Mouse (Mus musculus) neural tube, embryonic 15.5 days (tissue): Measurements from ENCODE around the gene Cdca8. TPM values are rescaled to one million over a fixed set of nuclear protein-coding genes. Genes with fewer than 3 reads are reported as not detected.

Source experiments
- ATAC-seq: fragments of 200-750 bp; cut with Nextera tagmentation; 2 replicates; pipeline ENCODE4 v1.8.0; 2017; ENCODE audit warnings: mild to moderate bottlenecking, moderate TSS enrichment, moderate library complexity; ENCODE audit not compliant: low FRiP score
- H3K27ac ChIP-seq: fragments of 300-500 bp; sonication (generic); replicated peaks from 2 replicates; pipeline ENCODE4 v1.5.1; 2015; ENCODE audit warnings: mild to moderate bottlenecking, inconsistent platforms
- H3K27me3 ChIP-seq: fragments of 300-500 bp; sonication (generic); replicated peaks from 2 replicates; pipeline ENCODE4 v1.6.1; 2015; ENCODE audit warnings: inconsistent platforms
- H3K36me3 ChIP-seq: fragments of 300-500 bp; sonication (generic); 2 replicates; pipeline ENCODE4 v1.6.1; 2015; ENCODE audit warnings: inconsistent platforms
- H3K4me1 ChIP-seq: fragments of 300-500 bp; sonication (generic); 2 replicates; pipeline ENCODE4 v1.6.1; 2015; ENCODE audit warnings: inconsistent platforms
- H3K4me2 ChIP-seq: fragments of 300-500 bp; sonication (generic); 2 replicates; pipeline ENCODE4 v1.6.1; 2015; ENCODE audit warnings: inconsistent platforms, mild to moderate bottlenecking, moderate library complexity
- H3K4me3 ChIP-seq: fragments of 300-500 bp; sonication (generic); replicated peaks from 2 replicates; pipeline ENCODE4 v1.5.1; 2015; ENCODE audit warnings: mild to moderate bottlenecking, inconsistent platforms
- H3K9ac ChIP-seq: fragments of 300-500 bp; sonication (generic); replicated peaks from 2 replicates; pipeline ENCODE4 v1.6.1; 2015; ENCODE audit warnings: mild to moderate bottlenecking, inconsistent platforms
- H3K9me3 ChIP-seq: fragments of 300-500 bp; sonication (generic); replicated peaks from 2 replicates; pipeline ENCODE4 v1.6.1; 2016; ENCODE audit warnings: inconsistent platforms
- WGBS: fragments of 180-500 bp; shearing (Covaris S2); methylation state at CpG from one replicate; pipeline ENCODE4 v1.1.7; 2015; ENCODE audit warnings: mixed read lengths; 5-methylcytosine and 5-hydroxymethylcytosine counted together
- polyA plus RNA-seq: library from polyadenylated mRNA; unstranded; fragments of >200 nt; fragmentation: Nextera tagmentation; extraction: Ambion mirVana; gene quantifications from 2 replicates; pipeline ENCODE4 v1.2.1, GENCODE M21; 2015

Gene Cdca8
- polyA plus RNA-seq, 1 experiment from 2014 or later = 22.1 TPM

GRCm38 (mm10) chr4:124971094-124971493 is 32.0 kb upstream of the Cdca8 start:
- no peaks in the 10 kb centered on the region for H3K36me3 ChIP-seq
- no peak overlapping the region for H3K9ac ChIP-seq
- H3K27me3 ChIP-seq = no peaks in the 10 kb centered on the region
- no peaks in the 10 kb centered on the region for H3K9me3 ChIP-seq
- H3K4me3 ChIP-seq = no peak overlapping the region
- no peak overlapping the region for H3K27ac ChIP-seq
- H3K4me2 ChIP-seq = no peak overlapping the region
- H3K4me1 ChIP-seq = peaks cover 4% of the 10 kb centered on the region; the same call in 1 of the 2 replicates
- 89% methylated on average over 8 of the region's 8 CpGs for WGBS
- no peak; the same call in 1 of the 2 replicates for ATAC-seq

- ATAC-seq = no peak; the same call in 1 of the 2 replicates
- H3K9me3 ChIP-seq = no peaks in the 10 kb centered on the region
- no peak overlapping the region for H3K27ac ChIP-seq
- WGBS = 29% methylated on average over 5 of the region's 5 CpGs
- H3K36me3 ChIP-seq = no peaks in the 10 kb centered on the region
- no peak overlapping the region for H3K4me3 ChIP-seq
- H3K27me3 ChIP-seq = no peaks in the 10 kb centered on the region
- H3K9ac ChIP-seq = no peak overlapping the region
- peaks cover 4% of the 10 kb centered on the region; the same call in 1 of the 2 replicates for H3K4me1 ChIP-seq
- no peak overlapping the region for H3K4me2 ChIP-seq
These were observed 31.6 kb upstream of the Cdca8 start for GRCm38 (mm10) chr4:124970677-124971076.

- Histone ChIP-seq H3K4me2 (no peak overlapping the region), H3K9ac (no peak overlapping the region), H3K27me3 (no peaks in the 10 kb centered on the region), H3K27ac (no peak overlapping the region), H3K4me1 (peaks cover 7% of the 10 kb centered on the region; the same call in 1 of the 2 replicates), H3K9me3 (no peaks in the 10 kb centered on the region), H3K4me3 (no peak overlapping the region), H3K36me3 (no peaks in the 10 kb centered on the region)
- WGBS = 79% methylated on average over 11 of the region's 11 CpGs
- no peak for ATAC-seq
These were observed 31.1 kb upstream of the Cdca8 start for GRCm38 (mm10) chr4:124970194-124970593.

GRCm38 (mm10) chr4:124969219-124969848 is 30.2 kb upstream of the Cdca8 start:
- 90% methylated on average over 7 of the region's 7 CpGs for WGBS
- no peak overlapping the region for H3K9ac ChIP-seq
- no peak overlapping the region for H3K27ac ChIP-seq
- H3K27me3 ChIP-seq = no peaks in the 10 kb centered on the region
- H3K4me1 ChIP-seq = peaks cover 10% of the 10 kb centered on the region; the same call in 1 of the 2 replicates
- no peaks in the 10 kb centered on the region for H3K36me3 ChIP-seq
- no peak overlapping the region for H3K4me3 ChIP-seq
- no peak for ATAC-seq
- H3K4me2 ChIP-seq = no peak overlapping the region
- no peaks in the 10 kb centered on the region for H3K9me3 ChIP-seq

GRCm38 (mm10) chr4:124968711-124969110 is 29.6 kb upstream of the Cdca8 start:
- H3K36me3 ChIP-seq = no peaks in the 10 kb centered on the region
- ATAC-seq = no peak
- H3K9ac ChIP-seq = no peak overlapping the region

GRCm38 (mm10) chr4:124964912-124965599 is 25.9 kb upstream of the Cdca8 start:
- no peak overlapping the region for H3K4me2 ChIP-seq
- WGBS = 13% methylated on average over 8 of the region's 8 CpGs
- H3K27ac ChIP-seq = no peak overlapping the region
- no peak overlapping the region for H3K4me3 ChIP-seq
- H3K9ac ChIP-seq = no peak overlapping the region
- no peaks in the 10 kb centered on the region for H3K9me3 ChIP-seq
- H3K4me1 ChIP-seq = peaks cover 6% of the 10 kb centered on the region; the same call in 1 of the 2 replicates
- ATAC-seq = no peak
- H3K36me3 ChIP-seq = no peaks in the 10 kb centered on the region
- no peaks in the 10 kb centered on the region for H3K27me3 ChIP-seq

More at GRCm38 (mm10) chr4:124968711-124969110, 29.6 kb upstream of the Cdca8 start:
- no peaks in the 10 kb centered on the region for H3K27me3 ChIP-seq
- no peak overlapping the region for H3K4me3 ChIP-seq
- H3K9me3 ChIP-seq = no peaks in the 10 kb centered on the region
- WGBS = 66% methylated on average over 6 of the region's 6 CpGs
- H3K4me1 ChIP-seq = peaks cover 10% of the 10 kb centered on the region; the same call in 1 of the 2 replicates
- H3K4me2 ChIP-seq = no peak overlapping the region
- H3K27ac ChIP-seq = no peak overlapping the region

GRCm38 (mm10) chr4:124962576-124962975 is 23.5 kb upstream of the Cdca8 start:
- ATAC-seq = no peak
- Histone ChIP-seq H3K4me3 (no peak overlapping the region), H3K27me3 (no peaks in the 10 kb centered on the region), H3K9me3 (no peaks in the 10 kb centered on the region), H3K9ac (no peak overlapping the region), H3K36me3 (no peaks in the 10 kb centered on the region), H3K4me1 (peaks cover 6% of the 10 kb centered on the region; the same call in 1 of the 2 replicates), H3K27ac (no peak overlapping the region), H3K4me2 (no peak overlapping the region)
- WGBS = 79% methylated on average over 11 of the region's 11 CpGs

- H3K4me3 ChIP-seq = no peak overlapping the region
- WGBS = 89% methylated on average over 11 of the region's 11 CpGs
- no peak for ATAC-seq
- no peak overlapping the region for H3K27ac ChIP-seq
- no peak overlapping the region for H3K9ac ChIP-seq
- H3K4me2 ChIP-seq = no peak overlapping the region
- H3K36me3 ChIP-seq = no peaks in the 10 kb centered on the region
- H3K27me3 ChIP-seq = no peaks in the 10 kb centered on the region
- no peaks in the 10 kb centered on the region for H3K9me3 ChIP-seq
- peaks cover 6% of the 10 kb centered on the region; the same call in 1 of the 2 replicates for H3K4me1 ChIP-seq
These were observed 21.8 kb upstream of the Cdca8 start for GRCm38 (mm10) chr4:124960940-124961339.

- H3K4me1 ChIP-seq = no peaks in the 10 kb centered on the region
- no peak overlapping the region for H3K9ac ChIP-seq
- no peak overlapping the region for H3K27ac ChIP-seq
- H3K4me3 ChIP-seq = no peak overlapping the region
- H3K27me3 ChIP-seq = no peaks in the 10 kb centered on the region
- H3K36me3 ChIP-seq = no peaks in the 10 kb centered on the region
- H3K4me2 ChIP-seq = no peak overlapping the region
- 54% methylated on average over 11 of the region's 11 CpGs for WGBS
- ATAC-seq = no peak
- no peaks in the 10 kb centered on the region for H3K9me3 ChIP-seq
These were observed 20.0 kb upstream of the Cdca8 start for GRCm38 (mm10) chr4:124959062-124959461.

GRCm38 (mm10) chr4:124957284-124957683 is 18.2 kb upstream of the Cdca8 start:
- WGBS = 95% methylated on average over 2 of the region's 2 CpGs
- no peaks in the 10 kb centered on the region for H3K4me1 ChIP-seq
- H3K9me3 ChIP-seq = no peaks in the 10 kb centered on the region
- H3K27me3 ChIP-seq = no peaks in the 10 kb centered on the region
- no peak overlapping the region for H3K27ac ChIP-seq
- H3K4me3 ChIP-seq = no peak overlapping the region
- no peaks in the 10 kb centered on the region for H3K36me3 ChIP-seq
- H3K9ac ChIP-seq = no peak overlapping the region
- no peak overlapping the region for H3K4me2 ChIP-seq
- ATAC-seq = no peak

GRCm38 (mm10) chr4:124953546-124953945 is 14.4 kb upstream of the Cdca8 start:
- Histone ChIP-seq H3K4me3 (no peak overlapping the region), H3K27ac (no peak overlapping the region), H3K36me3 (no peaks in the 10 kb centered on the region), H3K4me1 (peaks cover 12% of the 10 kb centered on the region; the same call in 1 of the 2 replicates), H3K9me3 (no peaks in the 10 kb centered on the region), H3K27me3 (no peaks in the 10 kb centered on the region), H3K9ac (no peak overlapping the region), H3K4me2 (no peak overlapping the region)
- no peak for ATAC-seq
- 78% methylated on average over 4 of the region's 4 CpGs for WGBS

- no peak for ATAC-seq
- Histone ChIP-seq H3K4me1 (peaks cover 12% of the 10 kb centered on the region; the same call in 1 of the 2 replicates), H3K4me3 (no peak overlapping the region), H3K27me3 (no peaks in the 10 kb centered on the region), H3K4me2 (no peak overlapping the region), H3K27ac (no peak overlapping the region), H3K36me3 (no peaks in the 10 kb centered on the region), H3K9ac (no peak overlapping the region), H3K9me3 (no peaks in the 10 kb centered on the region)
- 42% methylated on average over 10 of the region's 10 CpGs for WGBS
These were observed 11.9 kb upstream of the Cdca8 start for GRCm38 (mm10) chr4:124951036-124951433.
